Mouse (Mus musculus): ENCODE results near the gene Ube2j2.

The Ube2j2 gene

GRCm38 (mm10) chr4:155962167-155962971 lies 18.7 kb downstream of the Ube2j2 start, which contains the start of gene C1qtnf12:
Gene C1qtnf12, plus strand, starts transcription at chr4:155962318.
- no peak for DNase-seq (ENCODE audit: low read depth in 1 of 2, low spot score in 2 of 2)

- DNase-seq (ENCODE audit: low read depth in 1 of 2, low spot score in 2 of 2) = no peak
These were observed 19.5 kb downstream of the Ube2j2 start for GRCm38 (mm10) chr4:155963106-155963505.

GRCm38 (mm10) chr4:155964396-155964795 lies 20.8 kb downstream of the Ube2j2 start:
- DNase-seq (ENCODE audit: low read depth in 1 of 2, low spot score in 2 of 2) = no peak

GRCm38 (mm10) chr4:155969043-155969653 lies 25.5 kb downstream of the Ube2j2 start:
- no peak for DNase-seq (ENCODE audit: low read depth in 1 of 2, low spot score in 2 of 2)

GRCm38 (mm10) chr4:155970286-155970685 lies 26.7 kb downstream of the Ube2j2 start:
- DNase-seq (ENCODE audit: low read depth in 1 of 2, low spot score in 2 of 2) = no peak

GRCm38 (mm10) chr4:155972651-155973050 lies 29.0 kb downstream of the Ube2j2 start:
- DNase-seq (ENCODE audit: low read depth in 1 of 2, low spot score in 2 of 2) = no peak

GRCm38 (mm10) chr4:155973239-155973638 lies 29.6 kb downstream of the Ube2j2 start:
- DNase-seq (ENCODE audit: low read depth in 1 of 2, low spot score in 2 of 2) = no peak

GRCm38 (mm10) chr4:155981436-155982082 lies 37.9 kb downstream of the Ube2j2 start:
- DNase-seq (ENCODE audit: low read depth in 1 of 2, low spot score in 2 of 2) = no peak

GRCm38 (mm10) chr4:155983788-155984187 lies 40.2 kb downstream of the Ube2j2 start:
- no peak for DNase-seq (ENCODE audit: low read depth in 1 of 2, low spot score in 2 of 2)

GRCm38 (mm10) chr4:155991211-155991907 lies 47.7 kb downstream of the Ube2j2 start:
- peak; percentile 6 to 19 for DNase-seq (ENCODE audit: low read depth in 1 of 2, low spot score in 2 of 2)

- no peak for DNase-seq (ENCODE audit: low read depth in 1 of 2, low spot score in 2 of 2)
These were observed 48.2 kb downstream of the Ube2j2 start for GRCm38 (mm10) chr4:155991908-155992230.

GRCm38 (mm10) chr4:155992241-155992905 lies 48.7 kb downstream of the Ube2j2 start, which contains the start of the genes B3galt6 and Sdf4:
Gene B3galt6, minus strand, starts transcription at chr4:155992649.
Gene Sdf4, plus strand, starts transcription at chr4:155992872.
- peak; percentile 70 to 82 for DNase-seq (ENCODE audit: low read depth in 1 of 2, low spot score in 2 of 2)

- DNase-seq (ENCODE audit: low read depth in 1 of 2, low spot score in 2 of 2) = peak; percentile 88 to 96
These were observed 49.4 kb downstream of the Ube2j2 start for GRCm38 (mm10) chr4:155992906-155993547.

- no peak for DNase-seq (ENCODE audit: low read depth in 1 of 2, low spot score in 2 of 2)
These were observed 50.0 kb downstream of the Ube2j2 start for GRCm38 (mm10) chr4:155993606-155994005.

- no peak for DNase-seq (ENCODE audit: low read depth in 1 of 2, low spot score in 2 of 2)
These were observed 60.5 kb downstream of the Ube2j2 start for GRCm38 (mm10) chr4:156004109-156004508.

GRCm38 (mm10) chr4:156008369-156008768 lies 64.7 kb downstream of the Ube2j2 start:
- DNase-seq (ENCODE audit: low read depth in 1 of 2, low spot score in 2 of 2) = no peak

Measured in monocyte, adult 2 months (primary cell).